Mouse (Mus musculus): ENCODE measurements around the gene Synj1. TPM values are rescaled to one million over a fixed set of nuclear protein-coding genes. Genes with fewer than 3 reads are reported as not detected.

The Synj1 gene
- polyA plus RNA-seq, 1 experiment from 2014 or later, result 11.4 TPM

DNA sequence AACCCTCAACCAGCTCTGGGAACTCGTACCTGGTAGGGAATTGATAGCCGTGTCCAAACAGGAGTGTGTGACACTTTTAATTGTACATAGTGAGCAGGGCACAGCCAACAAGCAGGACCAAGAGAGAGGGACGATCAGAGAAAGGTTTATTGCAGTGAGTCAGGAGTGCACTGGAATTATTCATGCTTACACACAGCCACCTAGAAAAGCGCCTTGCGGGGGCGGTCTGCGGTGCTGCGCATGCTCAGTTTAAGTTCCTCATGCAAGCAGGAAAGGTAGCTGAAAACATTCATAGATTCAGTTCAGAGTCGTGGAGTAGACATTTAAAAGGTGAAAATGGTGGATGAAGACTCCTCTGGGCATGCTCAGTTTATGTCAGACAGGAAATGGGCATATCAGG, 120.4 kb downstream of the Synj1 start:
- H3K4me2 ChIP-seq, result no peak overlapping the region
- WGBS, result 85% methylated on average over 9 of the region's 9 CpGs

More for the DNA sequence above, 120.4 kb downstream of the Synj1 start:
- no peak overlapping the region for H3K27ac ChIP-seq (replicated peaks)
- no peak overlapping the region for H3K9ac ChIP-seq
- no peak overlapping the region for H3K4me3 ChIP-seq
- ATAC-seq (ENCODE audit: extremely low read depth, insufficient number of reproducible peaks, low FRiP score, low TSS enrichment), result no peak
- peaks cover 46% of the 10 kb centered on the region for H3K4me1 ChIP-seq
- H3K9me3 ChIP-seq, result peaks cover 3% of the 10 kb centered on the region; the same call in 1 of the 2 replicates
- no peaks in the 10 kb centered on the region; the same call in 1 of the 2 replicates for H3K27me3 ChIP-seq (replicated peaks)
- no peaks in the 10 kb centered on the region for H3K36me3 ChIP-seq

Small RNA genes lying within 50 kb of the gene (microRNA-seq; reads per million reads assigned to microRNA genes)
- gene Gm22933, result not detected

Other genes with a start within 250 kb of the Synj1 start
- 5.9 and 6.4 TPM in 2 replicates for gene Urb1, start 200.9 kb downstream of the Synj1 start, polyA plus RNA-seq (2015; fragmentation: Nextera tagmentation; extraction: Ambion mirVana)
- 2.6 and 3.6 TPM in 2 replicates for gene Eva1c, start 184.6 kb downstream of the Synj1 start, polyA plus RNA-seq (2015; fragmentation: Nextera tagmentation; extraction: Ambion mirVana)
- gene Cfap298, start 76.2 kb downstream of the Synj1 start, polyA plus RNA-seq (2015; fragmentation: Nextera tagmentation; extraction: Ambion mirVana), result 34.6 and 36.9 TPM in 2 replicates
- gene Paxbp1, start 33.2 kb upstream of the Synj1 start, polyA plus RNA-seq (2015; fragmentation: Nextera tagmentation; extraction: Ambion mirVana), result 30.4 and 34.5 TPM in 2 replicates
- gene 4932438H23Rik, start 83.8 kb upstream of the Synj1 start, polyA plus RNA-seq (2015; fragmentation: Nextera tagmentation; extraction: Ambion mirVana), result not detected in 2 replicates
- not detected in 2 replicates for gene Olig2, start 214.1 kb upstream of the Synj1 start, polyA plus RNA-seq (2015; fragmentation: Nextera tagmentation; extraction: Ambion mirVana)